Mouse (Mus musculus) hindbrain, postnatal 0 days (tissue): ENCODE measurements at regions not wholly inside any gene's neighbourhood (a gene's known extent, or its start where the extent isn't known, plus 50 kb on each side); places are given as distances from the start of the nearest gene placed in this dataset.

Source experiments
- ATAC-seq: fragments of 200-750 bp; cut with Nextera tagmentation; 2 replicates; pipeline ENCODE4 v1.8.0; 2017; ENCODE audit warnings: mild to moderate bottlenecking, moderate TSS enrichment, moderate library complexity
- DNase-seq: peaks from one replicate; pipeline ENCODE4 v3.0.0-alpha.2; 2015; ENCODE audit warnings: low spot score
- H3K27ac ChIP-seq: fragments of 300-500 bp; sonication (generic); 2 replicates; pipeline ENCODE4 v1.5.1; 2014; ENCODE audit warnings: mild to moderate bottlenecking
- H3K27me3 ChIP-seq: fragments of 300-500 bp; sonication (generic); 2 replicates; pipeline ENCODE4 v1.6.1; 2014; ENCODE audit warnings: low read length, mixed read lengths; ENCODE audit not compliant: insufficient read depth
- H3K36me3 ChIP-seq: fragments of 300-500 bp; sonication (generic); 2 replicates; pipeline ENCODE4 v1.6.1; 2014; ENCODE audit warnings: low read length, mixed read lengths; ENCODE audit not compliant: insufficient read depth
- H3K4me1 ChIP-seq: fragments of 300-500 bp; sonication (generic); 2 replicates; pipeline ENCODE4 v1.6.1; 2014; ENCODE audit warnings: antibody characterized with exemption, low read length, mixed read lengths; ENCODE audit not compliant: insufficient read depth
- H3K4me2 ChIP-seq: fragments of 300-500 bp; sonication (generic); 2 replicates; pipeline ENCODE4 v1.6.1; 2014; ENCODE audit warnings: low read depth, mild to moderate bottlenecking, low read length, moderate library complexity, mixed read lengths
- H3K4me3 ChIP-seq: fragments of 300-500 bp; sonication (generic); 2 replicates; pipeline ENCODE4 v1.5.1; 2014; ENCODE audit warnings: low read length
- H3K9ac ChIP-seq: fragments of 300-500 bp; sonication (generic); replicated peaks from 2 replicates; pipeline ENCODE4 v1.6.1; 2014; ENCODE audit warnings: mild to moderate bottlenecking, low read length, moderate library complexity, mixed read lengths
- H3K9me3 ChIP-seq: fragments of 300-500 bp; sonication (generic); 2 replicates; pipeline ENCODE4 v1.6.1; 2016; ENCODE audit warnings: low read length, mixed read lengths
- CTCF ChIP-seq: IDR thresholded peaks from 2 replicates; pipeline ENCODE4 v1.5.1; 2016; ENCODE audit warnings: antibody characterized with exemption, control low read depth, low read depth
- WGBS: fragments of 180-500 bp; shearing (Covaris S2); extraction: QIAGEN DNeasy Blood & Tissue Kit; methylation state at CpG from one replicate; pipeline ENCODE4 v1.1.7; 2014; 5-methylcytosine and 5-hydroxymethylcytosine counted together

DNA sequence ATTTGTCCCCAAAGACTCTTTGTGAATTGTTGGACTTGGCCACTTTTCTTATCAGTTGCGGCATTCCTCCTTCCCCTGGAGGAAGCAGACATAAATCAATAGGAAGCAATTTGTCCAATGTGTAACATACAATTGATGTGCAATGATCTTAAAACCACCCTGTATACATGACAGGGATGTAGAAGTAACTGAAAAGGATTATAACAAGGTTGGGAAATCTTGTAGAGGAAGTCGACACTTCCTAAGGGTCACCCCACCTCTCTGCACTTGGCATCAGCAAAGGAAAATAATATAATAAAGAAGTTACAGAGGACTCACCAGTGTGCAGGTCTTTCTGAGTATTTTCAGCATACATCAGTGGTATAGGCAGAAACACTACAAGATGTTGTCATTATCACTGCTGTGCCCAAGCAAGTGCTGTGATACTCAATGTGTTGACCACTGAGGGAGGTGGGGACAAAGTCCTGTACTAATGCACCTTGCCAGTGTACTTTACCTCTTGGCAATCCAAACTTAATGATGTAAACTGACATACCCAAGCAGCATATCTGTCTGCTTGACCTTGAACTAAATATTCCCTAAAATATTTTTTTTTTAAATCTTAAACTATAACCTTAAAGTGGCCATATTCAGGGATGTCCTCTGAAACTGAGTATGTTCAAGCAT lies 198.9 kb downstream of the Rnf152 start:
- TF ChIP-seq CTCF, result no peak
- Histone ChIP-seq H3K27me3 (no peaks in the 10 kb centered on the region), H3K36me3 (no peaks in the 10 kb centered on the region), H3K4me2 (no peak overlapping the region), H3K4me1 (no peaks in the 10 kb centered on the region), H3K9me3 (no peaks in the 10 kb centered on the region), H3K27ac (no peak overlapping the region), H3K9ac (no peak overlapping the region), H3K4me3 (no peak overlapping the region)
- 90% methylated on average over 2 of the region's 2 CpGs for WGBS
- DNase-seq (no peak), ATAC-seq (no peak)

DNA sequence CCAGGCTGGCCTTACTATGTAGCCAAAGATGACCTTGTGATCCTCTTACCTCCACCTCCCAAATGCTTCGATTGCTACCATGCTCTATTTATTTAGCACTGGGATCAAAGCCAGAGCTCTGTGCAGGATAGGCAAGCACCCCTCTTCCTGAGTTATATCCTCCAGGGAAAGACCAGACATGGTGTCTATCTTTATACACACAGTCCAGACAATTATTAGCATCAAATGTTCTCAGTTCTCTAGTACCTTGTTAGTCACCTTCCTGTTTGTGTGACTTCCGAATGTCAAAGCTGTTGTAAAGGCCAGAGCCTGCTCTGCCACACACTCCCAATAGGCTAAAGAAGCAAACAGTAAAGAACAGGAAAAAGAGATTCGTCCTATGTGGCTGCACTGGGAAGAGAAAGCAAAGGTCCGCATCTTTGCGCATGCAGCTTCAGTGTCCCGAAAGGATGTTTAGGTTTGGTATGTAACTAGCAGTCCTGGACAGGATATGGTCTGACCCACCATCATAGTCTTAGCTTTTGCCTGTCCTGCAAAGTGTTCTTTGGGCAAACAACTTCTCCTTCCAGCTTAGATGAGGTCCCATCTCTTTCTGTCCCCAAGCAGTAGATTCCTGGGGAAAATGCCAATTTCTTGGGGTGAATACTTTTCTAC lies 204.2 kb downstream of the Rnf152 start:
- H3K4me2 ChIP-seq, result no peak overlapping the region
- ATAC-seq (no peak), DNase-seq (no peak)
- 83% methylated on average over 6 of the region's 6 CpGs for whole genome bisulfite sequencing
- no peaks in the 10 kb centered on the region for H3K27me3 ChIP-seq
- TF ChIP-seq CTCF, result no peak
- H3K27ac ChIP-seq, result no peak overlapping the region
- no peak overlapping the region for H3K4me3 ChIP-seq
- no peak overlapping the region for H3K9ac ChIP-seq
- H3K36me3 ChIP-seq, result no peaks in the 10 kb centered on the region
- no peaks in the 10 kb centered on the region for H3K9me3 ChIP-seq
- no peaks in the 10 kb centered on the region for H3K4me1 ChIP-seq

DNA sequence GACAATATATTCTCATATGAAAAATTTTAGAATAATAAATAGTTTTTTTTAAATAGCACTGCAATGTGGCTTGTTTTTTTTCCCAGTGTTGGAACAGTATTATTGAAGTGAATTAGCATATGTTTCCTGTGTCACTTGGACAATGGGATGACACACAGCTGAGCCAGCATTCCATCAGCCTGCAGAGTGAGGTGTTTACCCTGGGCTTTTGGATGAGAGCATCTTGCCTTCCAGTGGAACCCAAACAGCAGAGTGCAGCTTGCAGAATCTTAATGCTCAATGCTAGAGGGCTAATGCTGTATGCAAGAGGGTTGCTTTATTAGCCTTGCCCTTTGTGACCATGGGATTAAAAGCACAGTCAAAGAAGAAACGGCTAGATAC lies 205.1 kb downstream of the Rnf152 start:
- DNase-seq (no peak), ATAC-seq (0 out of 2 replicates have a peak, but pooled peaks have one; percentile 45)
- Histone ChIP-seq H3K27me3 (no peaks in the 10 kb centered on the region), H3K4me2 (no peak overlapping the region), H3K9me3 (no peaks in the 10 kb centered on the region), H3K4me1 (no peaks in the 10 kb centered on the region), H3K9ac (no peak overlapping the region), H3K4me3 (no peak overlapping the region), H3K36me3 (no peaks in the 10 kb centered on the region), H3K27ac (no peak overlapping the region)
- TF ChIP-seq CTCF, result no peak
- WGBS, result 56% methylated on average over 1 of the region's 1 CpGs

DNA sequence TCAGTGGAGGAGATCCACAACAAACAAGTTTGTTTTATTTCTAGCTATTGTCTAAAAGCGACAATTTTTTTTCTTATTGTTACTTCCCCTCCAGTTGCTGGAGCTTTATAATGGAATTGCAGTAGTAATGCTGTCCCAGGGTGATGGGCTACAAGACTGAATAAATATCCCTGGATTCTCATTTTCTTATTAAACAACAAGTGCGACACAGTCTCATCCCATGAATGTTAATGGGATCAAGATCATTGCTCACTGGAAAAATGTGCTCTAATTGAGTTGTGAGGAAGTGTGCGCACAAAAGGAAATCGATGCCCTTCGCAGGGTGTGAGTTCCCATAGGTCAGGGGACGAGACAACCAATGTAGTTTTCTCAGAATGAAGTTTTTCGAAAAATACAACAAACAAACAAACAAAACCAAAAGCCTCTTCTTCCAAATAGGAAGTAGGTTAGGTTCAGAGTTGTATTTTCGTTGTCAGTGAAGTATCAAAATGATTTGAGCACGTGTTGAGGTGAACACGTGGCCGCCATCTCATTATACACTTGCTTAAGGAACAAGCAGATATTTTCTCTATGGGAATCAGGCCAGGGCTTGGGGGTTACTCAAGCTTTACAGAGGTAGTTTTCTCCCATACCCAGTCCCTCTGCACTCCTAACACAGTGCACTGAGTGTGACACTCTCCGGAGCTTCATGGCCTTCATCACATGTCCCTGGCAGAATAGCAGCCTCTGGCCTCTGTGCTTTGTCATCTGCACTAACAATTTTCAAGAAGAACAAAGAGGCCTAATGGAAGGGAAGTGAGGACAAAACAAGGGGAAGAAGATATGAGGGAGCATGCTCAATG lies 205.7 kb downstream of the Rnf152 start:
- Histone ChIP-seq H3K27ac (no peak overlapping the region), H3K4me3 (no peak overlapping the region), H3K9me3 (no peaks in the 10 kb centered on the region), H3K4me1 (no peaks in the 10 kb centered on the region), H3K36me3 (no peaks in the 10 kb centered on the region), H3K4me2 (no peak overlapping the region), H3K27me3 (no peaks in the 10 kb centered on the region), H3K9ac (no peak overlapping the region)
- DNase-seq (no peak), ATAC-seq (peak; percentile 40; the same call in 1 of the 2 replicates)
- 66% methylated on average over 12 of the region's 12 CpGs for WGBS
- TF ChIP-seq CTCF, result no peak

DNA sequence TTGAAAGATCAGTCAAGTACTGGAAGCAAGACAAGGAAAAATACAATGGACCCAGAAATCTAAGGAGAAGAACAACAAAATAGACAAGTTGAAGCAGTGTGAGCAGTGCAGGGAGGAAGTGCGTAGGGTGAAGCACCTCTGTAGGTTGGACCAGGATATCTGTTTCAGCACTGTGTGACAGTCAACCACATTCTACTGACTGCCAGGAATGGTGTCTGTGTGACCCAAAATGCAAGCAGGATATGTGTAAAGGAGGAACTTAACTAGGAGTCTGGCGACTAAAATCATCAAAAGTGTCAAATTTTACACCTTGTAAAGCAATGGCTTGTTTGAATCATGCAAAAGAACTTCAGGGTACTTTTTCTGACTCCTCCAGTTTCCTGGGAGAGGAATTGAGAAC lies 207.7 kb downstream of the Rnf152 start:
- Histone ChIP-seq H3K4me3 (no peak overlapping the region), H3K4me2 (no peak overlapping the region), H3K9me3 (no peaks in the 10 kb centered on the region), H3K27me3 (no peaks in the 10 kb centered on the region), H3K27ac (no peak overlapping the region), H3K9ac (no peak overlapping the region), H3K36me3 (no peaks in the 10 kb centered on the region), H3K4me1 (no peaks in the 10 kb centered on the region)
- 96% methylated on average over 2 of the region's 2 CpGs for WGBS
- no peak for DNase-seq
- TF ChIP-seq CTCF, result no peak
- no peak for ATAC-seq

DNA sequence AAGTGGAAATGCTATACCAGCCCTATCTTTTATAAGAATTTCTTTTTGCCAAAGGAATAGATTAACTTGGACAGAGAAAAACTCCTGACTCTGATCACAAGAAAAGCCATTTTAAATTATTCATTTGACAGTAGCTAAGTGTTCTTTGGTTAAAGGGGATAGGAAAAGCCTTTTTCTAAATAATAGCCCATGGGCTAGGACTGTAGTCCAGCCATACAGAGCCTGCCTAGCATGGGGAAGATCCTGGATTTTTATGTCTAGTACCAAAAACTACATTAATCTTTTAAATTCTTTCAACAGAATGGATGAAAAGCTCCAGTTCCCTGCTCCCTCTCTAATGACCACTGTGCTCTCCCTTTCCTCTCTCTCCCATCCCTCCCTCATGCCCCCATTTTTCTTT lies 208.5 kb downstream of the Rnf152 start:
- H3K9me3 ChIP-seq, result no peaks in the 10 kb centered on the region
- no peak for TF ChIP-seq CTCF
- DNase-seq (no peak), ATAC-seq (no peak)
- no peaks in the 10 kb centered on the region for H3K36me3 ChIP-seq
- no peaks in the 10 kb centered on the region for H3K27me3 ChIP-seq
- H3K4me1 ChIP-seq, result no peaks in the 10 kb centered on the region
- H3K4me3 ChIP-seq, result no peak overlapping the region
- H3K9ac ChIP-seq, result no peak overlapping the region
- H3K27ac ChIP-seq, result no peak overlapping the region
- H3K4me2 ChIP-seq, result no peak overlapping the region
